Mouse (Mus musculus) lung, embryonic 14.5 days (tissue): ENCODE data around the gene Necap2. TPM values are rescaled to one million over a fixed set of nuclear protein-coding genes. Genes with fewer than 3 reads are reported as not detected.
A peak's percentile ranks its signal among the peaks of the same experiment; 100 is the strongest.

Experiments
- ATAC-seq: fragments of 200-750 bp; cut with Nextera tagmentation; 2 replicates; pipeline ENCODE4 v1.8.0; 2017; ENCODE audit warnings: mild to moderate bottlenecking, moderate TSS enrichment, moderate library complexity; ENCODE audit not compliant: insufficient read depth
- DNase-seq: peaks from one replicate; pipeline ENCODE4 v3.0.0-alpha.2; 2015
- H3K27ac ChIP-seq: fragments of 300-500 bp; sonication (generic); 2 replicates; pipeline ENCODE4 v1.5.1; 2014; ENCODE audit warnings: low read depth, mild to moderate bottlenecking, moderate library complexity
- H3K27me3 ChIP-seq: fragments of 300-500 bp; sonication (generic); 2 replicates; pipeline ENCODE4 v1.6.1; 2014; ENCODE audit warnings: low read length, control low read depth; ENCODE audit not compliant: insufficient read depth
- H3K36me3 ChIP-seq: fragments of 300-500 bp; sonication (generic); 2 replicates; pipeline ENCODE4 v1.6.1; 2014; ENCODE audit warnings: control low read depth; ENCODE audit not compliant: insufficient read depth
- H3K4me1 ChIP-seq: fragments of 300-500 bp; sonication (generic); 2 replicates; pipeline ENCODE4 v1.6.1; 2014; ENCODE audit warnings: antibody characterized with exemption, control low read depth; ENCODE audit not compliant: insufficient read depth
- H3K4me2 ChIP-seq: fragments of 300-500 bp; sonication (generic); 2 replicates; pipeline ENCODE4 v1.6.1; 2014; ENCODE audit warnings: mild to moderate bottlenecking
- H3K4me3 ChIP-seq: fragments of 300-500 bp; sonication (generic); 2 replicates; pipeline ENCODE4 v1.5.1; 2014; ENCODE audit warnings: low read depth, low read length
- H3K9ac ChIP-seq: fragments of 300-500 bp; sonication (generic); 2 replicates; pipeline ENCODE4 v1.6.1; 2014
- H3K9me3 ChIP-seq: fragments of 300-500 bp; sonication (generic); 2 replicates; pipeline ENCODE4 v1.6.1; 2016; ENCODE audit warnings: low read depth, low read length, control low read depth
- CTCF ChIP-seq: IDR thresholded peaks from 2 replicates; pipeline ENCODE4 v1.5.1; 2016; ENCODE audit warnings: antibody characterized with exemption, low read depth
- WGBS: fragments of 180-500 bp; shearing (Covaris S2); extraction: QIAGEN DNeasy Blood & Tissue Kit; methylation state at CpG from one replicate; pipeline ENCODE4 v1.1.7; 2014; 5-methylcytosine and 5-hydroxymethylcytosine counted together
- polyA plus RNA-seq: library from polyadenylated mRNA; unstranded; fragments of >200 nt; fragmentation: Nextera tagmentation; extraction: Ambion mirVana; gene quantifications from 2 replicates; pipeline ENCODE4 v1.2.1, GENCODE M21; 2014

Gene Necap2
- polyA plus RNA-seq, 1 experiment from 2014 or later, result 93.6 TPM

GRCm38 (mm10) chr4:141033606-141034549 lies 44.3 kb downstream of the Necap2 start:
- WGBS, result 76% methylated on average over 27 of the region's 27 CpGs
- peaks cover 60% of the 10 kb centered on the region for H3K36me3 ChIP-seq
- peak overlapping the region; percentile 36; the same call in 1 of the 2 replicates for H3K27ac ChIP-seq
- no peaks in the 10 kb centered on the region for H3K27me3 ChIP-seq
- no peak overlapping the region for H3K9ac ChIP-seq
- TF ChIP-seq CTCF, result 0 out of 2 replicates have a peak, but pooled peaks have one; percentile 9
- no peak overlapping the region for H3K4me2 ChIP-seq
- DNase-seq (peak; percentile 65), ATAC-seq (no peak; the same call in 1 of the 2 replicates)
- no peaks in the 10 kb centered on the region for H3K9me3 ChIP-seq
- H3K4me3 ChIP-seq, result no peak overlapping the region
- H3K4me1 ChIP-seq, result no peaks in the 10 kb centered on the region

GRCm38 (mm10) chr4:141031733-141032132 lies 46.4 kb downstream of the Necap2 start:
- H3K9me3 ChIP-seq, result no peaks in the 10 kb centered on the region
- H3K36me3 ChIP-seq, result peaks cover 66% of the 10 kb centered on the region
- H3K9ac ChIP-seq, result no peak overlapping the region
- ATAC-seq (peak; percentile 45; the same call in 1 of the 2 replicates), DNase-seq (peak; percentile 90)
- H3K27me3 ChIP-seq, result no peaks in the 10 kb centered on the region
- no peaks in the 10 kb centered on the region for H3K4me1 ChIP-seq
- no peak overlapping the region for H3K4me2 ChIP-seq
- TF ChIP-seq CTCF, result peak; percentile 99
- H3K27ac ChIP-seq, result no peak overlapping the region
- 13% methylated on average over 6 of the region's 6 CpGs for WGBS
- no peak overlapping the region for H3K4me3 ChIP-seq

- Histone ChIP-seq H3K9ac (no peak overlapping the region), H3K36me3 (peaks cover 64% of the 10 kb centered on the region), H3K9me3 (no peaks in the 10 kb centered on the region), H3K27ac (no peak overlapping the region), H3K27me3 (no peaks in the 10 kb centered on the region), H3K4me2 (no peak overlapping the region), H3K4me3 (no peak overlapping the region), H3K4me1 (no peaks in the 10 kb centered on the region)
- WGBS, result 75% methylated on average over 17 of the region's 18 CpGs
- ATAC-seq, result no peak
- DNase-seq, result no peak
- no peak for TF ChIP-seq CTCF
These were observed 47.5 kb downstream of the Necap2 start for GRCm38 (mm10) chr4:141030541-141031206.

GRCm38 (mm10) chr4:141024992-141025391 lies 53.2 kb downstream of the Necap2 start:
- no peak for TF ChIP-seq CTCF
- no peak overlapping the region for H3K9ac ChIP-seq
- peaks cover 20% of the 10 kb centered on the region for H3K4me1 ChIP-seq
- H3K4me2 ChIP-seq, result no peak overlapping the region
- WGBS, result 73% methylated on average over 27 of the region's 27 CpGs
- no peak overlapping the region for H3K4me3 ChIP-seq
- ATAC-seq, result no peak
- no peaks in the 10 kb centered on the region for H3K27me3 ChIP-seq
- no peak for DNase-seq
- no peak overlapping the region for H3K27ac ChIP-seq
- H3K9me3 ChIP-seq, result no peaks in the 10 kb centered on the region
- H3K36me3 ChIP-seq, result peaks cover 49% of the 10 kb centered on the region

GRCm38 (mm10) chr4:141024052-141024451 lies 54.1 kb downstream of the Necap2 start:
- DNase-seq (no peak), ATAC-seq (no peak)
- Histone ChIP-seq H3K27ac (0 out of 2 replicates have a peak overlapping the region, but pooled peaks have one; percentile 10), H3K4me2 (no peak overlapping the region), H3K27me3 (no peaks in the 10 kb centered on the region), H3K4me1 (peaks cover 24% of the 10 kb centered on the region), H3K4me3 (no peak overlapping the region), H3K9me3 (no peaks in the 10 kb centered on the region), H3K9ac (no peak overlapping the region), H3K36me3 (peaks cover 41% of the 10 kb centered on the region)
- no peak for TF ChIP-seq CTCF
- 56% methylated on average over 9 of the region's 9 CpGs for WGBS

GRCm38 (mm10) chr4:141021614-141021929 lies 56.6 kb downstream of the Necap2 start:
- Histone ChIP-seq H3K9me3 (no peaks in the 10 kb centered on the region), H3K4me3 (no peak overlapping the region), H3K27ac (peak overlapping the region; percentile 95), H3K27me3 (no peaks in the 10 kb centered on the region), H3K4me2 (peak overlapping the region; percentile 46), H3K9ac (peak overlapping the region; percentile 34), H3K36me3 (peaks cover 41% of the 10 kb centered on the region), H3K4me1 (peaks cover 24% of the 10 kb centered on the region)
- TF ChIP-seq CTCF, result no peak
- peak; percentile 45 for DNase-seq
- peak; percentile 12; the same call in 1 of the 2 replicates for ATAC-seq
- 44% methylated on average over 11 of the region's 11 CpGs for WGBS
